Mouse (Mus musculus): ENCODE measurements around the gene H2-Ab1.

Gene H2-Ab1

GRCm38 (mm10) chr17:34238706-34239105 is 18.8 kb upstream of the H2-Ab1 start, which contains the start of gene H2-Ob:
Gene H2-Ob, plus strand, starts transcription at chr17:34238903.
- in situ Hi-C loops (cut with MboI, MseI): loop anchor here (5.0 kb wide), 1 partner anchor 56 kb away; no protein-coding TSS in a partner anchor

GRCm38 (mm10) chr17:34239601-34240041 is 17.9 kb upstream of the H2-Ab1 start:
- in situ Hi-C loops (cut with MboI, MseI): loop anchor here (5.0 to 10.0 kb wide), 2 partner anchors 57 to 115 kb away; partner anchors contain the start of gene Btnl2

GRCm38 (mm10) chr17:34240366-34240765 is 17.1 kb upstream of the H2-Ab1 start:
- in situ Hi-C loops (cut with MboI, MseI): loop anchor here (10.0 kb wide), 1 partner anchor 114 kb away; the partner anchor contains the start of gene Btnl2

- in situ Hi-C loops (cut with MboI, MseI): loop anchor here (10.0 kb wide), 1 partner anchor 114 kb away; the partner anchor contains the start of gene Btnl2
Measured at GRCm38 (mm10) chr17:34240916-34241315, 16.6 kb upstream of the H2-Ab1 start.

- in situ Hi-C loops (cut with MboI, MseI): loop anchor here (10.0 kb wide), 1 partner anchor 110 kb away; the partner anchor contains the start of gene Btnl2
Measured at GRCm38 (mm10) chr17:34244656-34245055, 12.8 kb upstream of the H2-Ab1 start.

GRCm38 (mm10) chr17:34247047-34247446 is 10.4 kb upstream of the H2-Ab1 start:
- in situ Hi-C loops (cut with MboI, MseI): loop anchor here (10.0 kb wide), 1 partner anchor 108 kb away; the partner anchor contains the start of gene Btnl2

- in situ Hi-C loops (cut with MboI, MseI): loop anchor here (10.0 kb wide), 1 partner anchor 106 kb away; the partner anchor contains the start of gene Btnl2
Measured at GRCm38 (mm10) chr17:34248764-34249163, 8.7 kb upstream of the H2-Ab1 start.

- in situ Hi-C loops (cut with MboI, MseI): loop anchor here (10.0 kb wide), 1 partner anchor 105 kb away; the partner anchor contains the start of gene Btnl2
Measured at GRCm38 (mm10) chr17:34249361-34249760, 8.1 kb upstream of the H2-Ab1 start.

GRCm38 (mm10) chr17:34249878-34250277 is 7.6 kb upstream of the H2-Ab1 start:
- in situ Hi-C loops (cut with MboI, MseI): loop anchor here (10.0 to 25.0 kb wide), 2 partner anchors 105 to 1962 kb away; partner anchors contain the start of gene Btnl2

GRCm38 (mm10) chr17:34251666-34252065 is 5.8 kb upstream of the H2-Ab1 start:
- in situ Hi-C loops (cut with MboI, MseI): loop anchor here (25.0 kb wide), 1 partner anchor 1961 kb away; no protein-coding TSS in a partner anchor

GRCm38 (mm10) chr17:34256501-34256900 is 988 bp upstream of the H2-Ab1 start:
- in situ Hi-C loops (cut with MboI, MseI): loop anchor here (25.0 kb wide), 1 partner anchor 1956 kb away; no protein-coding TSS in a partner anchor

GRCm38 (mm10) chr17:34260551-34260950 is 3.1 kb downstream of the H2-Ab1 start:
- in situ Hi-C loops (cut with MboI, MseI): loop anchor here (25.0 kb wide), 1 partner anchor 1952 kb away; no protein-coding TSS in a partner anchor

- in situ Hi-C loops (cut with MboI, MseI): loop anchor here (25.0 kb wide), 1 partner anchor 1951 kb away; no protein-coding TSS in a partner anchor
Measured at GRCm38 (mm10) chr17:34261502-34261901, 4.0 kb downstream of the H2-Ab1 start.

- in situ Hi-C loops (cut with MboI, MseI): loop anchor here (25.0 kb wide), 1 partner anchor 1949 kb away; no protein-coding TSS in a partner anchor
Measured at GRCm38 (mm10) chr17:34263068-34263467, 5.6 kb downstream of the H2-Ab1 start.

GRCm38 (mm10) chr17:34263811-34264371 is 6.4 kb downstream of the H2-Ab1 start:
- in situ Hi-C loops (cut with MboI, MseI): loop anchor here (25.0 kb wide), 1 partner anchor 1948 kb away; no protein-coding TSS in a partner anchor

- in situ Hi-C loops (cut with MboI, MseI): loop anchor here (5.0 to 25.0 kb wide), 2 partner anchors 48 to 1948 kb away; no protein-coding TSS in a partner anchor
Measured at GRCm38 (mm10) chr17:34264452-34265351, 7.2 kb downstream of the H2-Ab1 start.

GRCm38 (mm10) chr17:34268262-34268661 is 10.8 kb downstream of the H2-Ab1 start:
- in situ Hi-C loops (cut with MboI, MseI): loop anchor here (5.0 to 25.0 kb wide), 2 partner anchors 44 to 1944 kb away; no protein-coding TSS in a partner anchor

GRCm38 (mm10) chr17:34268748-34269147 is 11.3 kb downstream of the H2-Ab1 start:
- in situ Hi-C loops (cut with MboI, MseI): loop anchor here (5.0 to 25.0 kb wide), 2 partner anchors 44 to 1944 kb away; no protein-coding TSS in a partner anchor

GRCm38 (mm10) chr17:34269817-34270216 is 12.3 kb downstream of the H2-Ab1 start:
- in situ Hi-C loops (cut with MboI, MseI): loop anchor here (5.0 to 25.0 kb wide), 2 partner anchors 42 to 1942 kb away; no protein-coding TSS in a partner anchor

GRCm38 (mm10) chr17:34270230-34270629 is 12.7 kb downstream of the H2-Ab1 start:
- in situ Hi-C loops (cut with MboI, MseI): loop anchor here (25.0 kb wide), 1 partner anchor 1942 kb away; no protein-coding TSS in a partner anchor

GRCm38 (mm10) chr17:34270940-34271339 is 13.5 kb downstream of the H2-Ab1 start:
- in situ Hi-C loops (cut with MboI, MseI): loop anchor here (25.0 kb wide), 1 partner anchor 1941 kb away; no protein-coding TSS in a partner anchor

All from T-helper 1 cell (primary cell).